Mouse (Mus musculus) E14TG2a.4 (cell line): ENCODE measurements around the gene Wdr38.

Experiments used
- CTCF ChIP-seq: conservative IDR thresholded peaks from 2 replicates; pipeline ENCODE4 v1.5.1; 2014; ENCODE audit warnings: low read length
- POU5F1 ChIP-seq: IDR thresholded peaks from 2 replicates; pipeline ENCODE4 v1.6.1; 2014; ENCODE audit warnings: low read length, borderline replicate concordance

DNA sequence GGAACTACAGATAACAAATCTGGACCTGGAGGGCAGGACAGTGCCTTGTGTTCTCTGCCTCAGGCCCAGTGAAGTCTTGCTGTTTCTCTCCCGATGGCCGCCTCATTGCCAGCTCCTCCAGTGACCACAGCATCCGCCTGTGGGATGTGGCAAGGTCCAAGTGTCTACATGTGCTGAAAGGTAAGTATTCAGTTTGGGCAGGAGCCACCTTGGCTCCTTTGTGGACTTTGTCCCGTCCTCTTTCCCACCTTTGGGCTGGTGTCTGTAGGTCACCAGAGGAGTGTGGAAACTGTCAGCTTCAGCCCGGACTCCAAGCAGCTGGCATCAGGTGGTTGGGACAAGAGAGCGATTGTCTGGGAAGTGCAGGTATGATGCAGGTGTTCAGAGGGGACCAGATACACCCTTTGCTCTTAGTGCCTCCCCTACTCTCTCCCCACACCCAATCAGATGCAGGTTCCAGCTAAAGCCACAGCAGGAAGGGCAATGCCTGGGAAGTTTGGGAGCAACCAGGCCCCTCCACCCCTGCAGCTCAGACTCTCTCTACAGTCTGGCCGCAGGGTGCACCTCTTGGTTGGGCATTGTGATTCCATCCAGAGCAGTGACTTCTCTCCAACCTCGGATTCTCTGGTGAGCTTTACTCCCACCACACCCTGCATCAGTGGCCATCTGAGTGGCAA is 2.8 kb downstream of the Wdr38 start:
- TF ChIP-seq CTCF (no peak), POU5F1 (no peak)
